Mouse (Mus musculus) neural tube, embryonic 11.5 days (tissue): ENCODE results near the gene Lag3. TPM values are rescaled to one million over a fixed set of nuclear protein-coding genes. Genes with fewer than 3 reads are reported as not detected.
A peak's percentile ranks its signal among the peaks of the same experiment; 100 is the strongest.

ENCODE experiments used
- ATAC-seq: fragments of 200-750 bp; cut with Nextera tagmentation; 2 replicates; pipeline ENCODE4 v1.8.0; 2017; ENCODE audit warnings: moderate number of reproducible peaks, mild to moderate bottlenecking, moderate TSS enrichment, moderate library complexity; ENCODE audit not compliant: insufficient read depth, low FRiP score, low TSS enrichment
- DNase-seq: peaks from one replicate; pipeline ENCODE4 v3.0.0-alpha.2; 2015; ENCODE audit warnings: low spot score
- H3K27ac ChIP-seq: fragments of 300-500 bp; sonication (generic); 2 replicates; pipeline ENCODE4 v1.5.1; 2014; ENCODE audit warnings: low read depth, mild to moderate bottlenecking, low read length
- H3K27me3 ChIP-seq: fragments of 300-500 bp; sonication (generic); 2 replicates; pipeline ENCODE4 v1.6.1; 2014; ENCODE audit warnings: mild to moderate bottlenecking, low read length, mixed read lengths; ENCODE audit not compliant: control insufficient read depth, insufficient read depth
- H3K36me3 ChIP-seq: fragments of 300-500 bp; sonication (generic); 2 replicates; pipeline ENCODE4 v1.6.1; 2014; ENCODE audit warnings: mild to moderate bottlenecking, low read length, moderate library complexity, mixed read lengths; ENCODE audit not compliant: control insufficient read depth, insufficient read depth
- H3K4me1 ChIP-seq: fragments of 300-500 bp; sonication (generic); 2 replicates; pipeline ENCODE4 v1.6.1; 2014; ENCODE audit warnings: low read length, mixed read lengths; ENCODE audit not compliant: control insufficient read depth, insufficient read depth
- H3K4me2 ChIP-seq: fragments of 300-500 bp; sonication (generic); 2 replicates; pipeline ENCODE4 v1.6.1; 2014; ENCODE audit warnings: low read depth, mild to moderate bottlenecking, moderate library complexity
- H3K4me3 ChIP-seq: fragments of 300-500 bp; sonication (generic); 2 replicates; pipeline ENCODE4 v1.5.1; 2014; ENCODE audit warnings: low read depth, low read length
- H3K9ac ChIP-seq: fragments of 300-500 bp; sonication (generic); 2 replicates; pipeline ENCODE4 v1.6.1; 2014; ENCODE audit warnings: mild to moderate bottlenecking, low read length
- H3K9me3 ChIP-seq: fragments of 300-500 bp; sonication (generic); 2 replicates; pipeline ENCODE4 v1.6.1; 2016; ENCODE audit warnings: low read length; ENCODE audit not compliant: control insufficient read depth
- WGBS: fragments of 180-500 bp; shearing (Covaris S2); extraction: QIAGEN DNeasy Blood & Tissue Kit; methylation state at CpG from one replicate; pipeline ENCODE4 v1.1.7; 2014; 5-methylcytosine and 5-hydroxymethylcytosine counted together
- polyA plus RNA-seq: library from polyadenylated mRNA; unstranded; fragments of >200 nt; fragmentation: Nextera tagmentation; extraction: Ambion mirVana; gene quantifications from 2 replicates; pipeline ENCODE4 v1.2.1, GENCODE M21; 2014

The Lag3 gene
- polyA plus RNA-seq, 1 experiment from 2014 or later, result 1.4 TPM

- Histone ChIP-seq H3K9me3 (no peaks in the 10 kb centered on the region), H3K9ac (no peak overlapping the region), H3K4me3 (no peak overlapping the region), H3K36me3 (no peaks in the 10 kb centered on the region), H3K27ac (no peak overlapping the region), H3K4me1 (peaks cover 14% of the 10 kb centered on the region), H3K27me3 (no peaks in the 10 kb centered on the region), H3K4me2 (no peak overlapping the region)
- no peak for DNase-seq
- 63% methylated on average over 5 of the region's 5 CpGs for whole genome bisulfite sequencing
- no peak for ATAC-seq
These were observed 14.4 kb upstream of the Lag3 start for GRCm38 (mm10) chr6:124925941-124926340.

- DNase-seq, result no peak
- Histone ChIP-seq H3K4me1 (peaks cover 16% of the 10 kb centered on the region), H3K36me3 (no peaks in the 10 kb centered on the region), H3K9ac (no peak overlapping the region), H3K9me3 (no peaks in the 10 kb centered on the region), H3K4me2 (no peak overlapping the region), H3K27me3 (no peaks in the 10 kb centered on the region), H3K27ac (no peak overlapping the region), H3K4me3 (no peak overlapping the region)
- 35% methylated on average over 12 of the region's 12 CpGs for WGBS
- ATAC-seq, result no peak
These were observed 13.8 kb upstream of the Lag3 start for GRCm38 (mm10) chr6:124925173-124925793.

GRCm38 (mm10) chr6:124921539-124921938, 10.0 kb upstream of the Lag3 start:
- Histone ChIP-seq H3K4me3 (no peak overlapping the region), H3K9me3 (no peaks in the 10 kb centered on the region), H3K27me3 (no peaks in the 10 kb centered on the region), H3K4me2 (no peak overlapping the region), H3K4me1 (peaks cover 23% of the 10 kb centered on the region), H3K36me3 (no peaks in the 10 kb centered on the region), H3K27ac (peak overlapping the region; percentile 97; the same call in 1 of the 2 replicates), H3K9ac (no peak overlapping the region)
- WGBS, result 63% methylated on average over 4 of the region's 4 CpGs
- ATAC-seq, result no peak
- no peak for DNase-seq

GRCm38 (mm10) chr6:124920318-124921085, 9.0 kb upstream of the Lag3 start:
- WGBS, result 24% methylated on average over 9 of the region's 9 CpGs
- peak overlapping the region; percentile 20; the same call in 1 of the 2 replicates for H3K4me3 ChIP-seq
- no peak for DNase-seq

GRCm38 (mm10) chr6:124919695-124920317, 8.3 kb upstream of the Lag3 start, which contains the start of gene Ptms:
Ptms (minus strand) TSS chr6:124920103.
- H3K9me3 ChIP-seq, result no peaks in the 10 kb centered on the region
- DNase-seq (peak; percentile 94), ATAC-seq (peak; percentile 87)
- WGBS, result under 1% methylated on average over 13 of the region's 13 CpGs
- H3K27ac ChIP-seq, result peak within 1 kb of the TSS; percentile 100
- no peaks in the 10 kb centered on the region for H3K27me3 ChIP-seq
- peak within 1 kb of the TSS; percentile 98 for H3K4me2 ChIP-seq
- peak within 1 kb of the TSS; percentile 20; the same call in 1 of the 2 replicates for H3K4me3 ChIP-seq
- peaks cover 31% of the 10 kb centered on the region for H3K4me1 ChIP-seq
- no peaks in the 10 kb centered on the region for H3K36me3 ChIP-seq
- H3K9ac ChIP-seq, result peak within 1 kb of the TSS; percentile 41

More at GRCm38 (mm10) chr6:124920318-124921085, 9.0 kb upstream of the Lag3 start:
- ATAC-seq, result no peak
- H3K36me3 ChIP-seq, result no peaks in the 10 kb centered on the region
- peak overlapping the region; percentile 97 for H3K27ac ChIP-seq
- H3K27me3 ChIP-seq, result no peaks in the 10 kb centered on the region
- peak overlapping the region; percentile 41 for H3K9ac ChIP-seq
- H3K4me1 ChIP-seq, result peaks cover 29% of the 10 kb centered on the region
- H3K4me2 ChIP-seq, result peak overlapping the region; percentile 34
- no peaks in the 10 kb centered on the region for H3K9me3 ChIP-seq

- H3K4me2 ChIP-seq, result peak overlapping the region; percentile 98
- no peak for ATAC-seq
- peak overlapping the region; percentile 92; the same call in 1 of the 2 replicates for H3K4me3 ChIP-seq
- WGBS, result 23% methylated on average over 13 of the region's 14 CpGs
- H3K9ac ChIP-seq, result peak overlapping the region; percentile 99
- H3K4me1 ChIP-seq, result peaks cover 31% of the 10 kb centered on the region
- H3K9me3 ChIP-seq, result no peaks in the 10 kb centered on the region
- H3K27me3 ChIP-seq, result no peaks in the 10 kb centered on the region
- H3K36me3 ChIP-seq, result peaks cover 6% of the 10 kb centered on the region
- DNase-seq, result no peak
- peak overlapping the region; percentile 100 for H3K27ac ChIP-seq
These were observed 7.6 kb upstream of the Lag3 start for GRCm38 (mm10) chr6:124918890-124919627.

GRCm38 (mm10) chr6:124918331-124918690, 6.8 kb upstream of the Lag3 start:
- 10% methylated on average over 7 of the region's 7 CpGs for WGBS
- no peak for DNase-seq
- Histone ChIP-seq H3K4me2 (peak overlapping the region; percentile 98), H3K9me3 (no peaks in the 10 kb centered on the region), H3K4me1 (peaks cover 31% of the 10 kb centered on the region), H3K27me3 (no peaks in the 10 kb centered on the region), H3K4me3 (peak overlapping the region; percentile 92), H3K36me3 (peaks cover 9% of the 10 kb centered on the region), H3K27ac (peak overlapping the region; percentile 100), H3K9ac (peak overlapping the region; percentile 99)
- no peak for ATAC-seq
